Mouse (Mus musculus) CD4-positive, CD25-positive, alpha-beta regulatory T cell, adult 2 months (primary cell): ENCODE results near the gene Actg1.

Experiments used
- DNase-seq: peaks from one replicate; pipeline ENCODE4 v3.0.0-alpha.2; 2012; ENCODE audit warnings: low read depth, low spot score

Gene Actg1

GRCm38 (mm10) chr11:120310813-120311312, 37.5 kb downstream of the Actg1 start:
- DNase-seq, result peak; percentile 84

DNA sequence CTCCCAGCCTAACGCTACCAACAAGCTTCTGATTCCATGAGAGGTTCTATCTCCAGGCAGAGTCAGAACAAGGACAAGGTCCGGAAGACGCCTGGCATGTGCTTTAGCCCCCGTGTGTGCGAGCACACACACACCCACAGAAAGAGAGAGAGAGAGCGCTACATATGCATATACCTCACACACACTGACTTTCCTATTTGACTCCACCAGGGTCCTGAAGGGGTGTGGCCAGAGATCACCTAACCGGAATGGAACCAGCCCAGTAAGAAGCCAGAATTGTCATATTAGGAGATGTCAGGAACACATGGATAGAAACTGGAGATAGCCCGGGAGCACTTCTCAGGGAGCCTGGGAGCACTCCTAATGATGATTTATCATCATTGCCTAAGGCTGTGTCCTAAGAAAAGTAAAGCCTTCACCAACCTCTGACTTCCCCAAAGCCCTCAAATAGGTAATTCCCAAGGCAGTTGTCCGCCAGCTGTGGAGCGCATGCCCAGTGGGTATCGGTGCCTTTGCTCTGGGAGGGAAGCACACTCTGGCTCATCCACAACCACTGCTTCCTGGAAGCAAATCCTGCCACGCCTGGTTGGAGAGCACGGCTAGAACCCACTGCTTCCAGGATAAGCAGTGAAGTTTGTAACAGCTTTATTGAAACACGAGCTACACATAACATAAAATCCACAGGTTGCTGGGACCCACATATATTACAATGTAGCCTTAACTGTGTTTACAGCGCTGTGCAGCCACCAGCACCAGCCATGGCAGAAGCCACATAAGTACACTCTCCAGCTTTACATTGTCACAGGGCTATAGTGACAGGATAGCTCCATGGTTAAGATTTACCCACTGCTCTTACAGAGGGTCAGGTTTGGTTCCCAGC, 39.7 kb downstream of the Actg1 start:
- DNase-seq, result no peak

- peak; percentile 91 for DNase-seq
Measured at GRCm38 (mm10) chr11:120307566-120308430, 40.5 kb downstream of the Actg1 start.

GRCm38 (mm10) chr11:120307132-120307413, 41.3 kb downstream of the Actg1 start:
- DNase-seq, result no peak

DNA sequence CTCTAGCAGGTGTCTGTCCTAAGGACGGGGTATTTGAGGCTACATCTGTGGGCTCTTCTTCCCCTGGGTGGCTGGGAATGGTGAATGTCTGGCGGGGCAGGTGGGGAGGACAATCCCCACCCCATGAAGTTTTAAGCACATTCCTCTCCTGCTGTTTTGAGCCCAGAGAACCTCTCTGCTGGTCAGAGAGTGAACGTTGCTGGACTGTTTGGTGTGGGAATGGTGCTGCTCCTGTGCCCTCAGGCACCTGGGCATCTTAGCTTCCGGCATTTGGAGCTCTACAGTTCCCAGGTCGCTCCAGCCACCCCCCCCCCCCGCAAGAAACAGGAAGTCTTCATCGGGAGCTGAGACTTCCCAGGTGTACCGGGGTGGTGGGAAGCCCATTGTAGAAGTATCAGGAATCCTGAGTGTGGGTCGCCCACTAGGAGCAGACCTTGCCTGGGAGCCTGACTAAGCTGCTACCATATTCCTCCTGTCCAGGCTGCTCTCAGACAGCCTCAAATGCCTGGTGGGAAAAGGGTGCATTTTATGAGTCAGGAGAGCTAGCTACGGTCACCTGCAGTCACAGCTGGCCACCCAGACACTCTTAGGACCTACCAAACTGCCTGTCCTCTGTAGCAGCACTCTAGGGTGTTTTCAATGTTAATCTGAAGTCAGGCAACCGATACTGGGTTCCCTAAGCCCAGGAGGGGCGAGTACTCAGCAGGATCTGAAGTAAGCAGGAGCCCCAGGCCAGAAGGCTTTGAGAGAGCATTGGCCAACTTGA, 41.8 kb downstream of the Actg1 start:
- no peak for DNase-seq

DNA sequence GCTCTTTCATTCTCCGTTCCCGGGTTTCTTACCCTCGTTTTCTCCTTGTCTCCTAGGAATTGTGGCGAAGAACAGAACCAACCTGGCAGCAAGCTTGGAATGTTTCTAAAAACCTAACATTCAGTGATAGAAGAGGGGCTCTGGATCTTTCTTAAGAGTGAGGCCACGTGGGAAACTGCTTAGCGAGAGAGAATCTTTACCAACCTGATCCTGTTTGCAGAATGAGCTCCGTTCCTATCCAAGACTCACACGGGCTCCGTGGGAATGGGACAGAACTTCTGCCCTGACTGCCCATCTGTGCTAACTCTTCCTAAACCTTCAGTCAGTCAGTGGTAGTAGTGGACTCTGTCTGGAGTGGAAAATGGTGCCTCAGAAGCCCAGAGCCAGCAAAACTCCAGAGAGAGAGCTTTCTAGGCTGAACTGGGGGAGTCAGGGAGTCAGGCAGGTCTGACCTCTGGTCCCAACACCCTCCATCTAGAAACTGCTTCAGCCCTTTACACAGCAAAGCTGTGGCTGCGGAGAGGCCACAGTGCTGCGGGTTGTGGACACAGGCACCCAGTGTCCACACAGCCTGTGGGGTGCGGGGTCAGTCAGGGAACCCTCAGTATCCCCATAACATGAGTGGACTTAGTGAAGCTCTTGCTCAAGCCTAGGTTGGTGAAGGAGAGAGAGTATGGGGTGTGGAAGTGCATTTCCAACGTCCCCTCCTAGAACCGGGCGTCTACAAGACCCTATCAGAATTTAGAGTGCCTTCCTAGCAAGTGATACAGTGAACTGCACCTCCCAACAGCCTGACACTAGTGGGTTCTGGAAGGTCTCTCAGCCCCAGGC, 42.6 kb downstream of the Actg1 start:
- no peak for DNase-seq

- DNase-seq, result peak; percentile 96
Measured at GRCm38 (mm10) chr11:120304886-120305534, 43.3 kb downstream of the Actg1 start.

DNA sequence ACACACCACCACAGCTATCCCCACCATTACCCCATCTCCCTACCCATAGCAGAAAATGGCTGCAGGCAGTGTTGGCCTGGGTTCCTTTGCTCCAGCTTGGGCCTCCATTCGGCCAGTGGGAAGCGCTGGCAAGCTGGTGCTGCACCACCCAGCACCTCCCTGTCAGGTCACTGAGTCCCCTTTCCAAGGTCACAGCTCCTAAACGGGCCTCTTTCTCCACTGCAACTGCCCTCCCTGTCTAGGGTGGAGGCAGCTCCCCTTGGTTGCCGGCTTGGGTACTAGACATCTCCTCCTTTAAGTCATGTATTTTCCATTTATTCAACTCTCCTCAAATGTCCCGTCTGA, 44.0 kb downstream of the Actg1 start:
- DNase-seq, result no peak

GRCm38 (mm10) chr11:120303559-120304349, 44.6 kb downstream of the Actg1 start:
- DNase-seq, result no peak

GRCm38 (mm10) chr11:120303119-120303518, 45.2 kb downstream of the Actg1 start:
- DNase-seq, result no peak

GRCm38 (mm10) chr11:120299484-120299883, 48.9 kb downstream of the Actg1 start:
- no peak for DNase-seq

- no peak for DNase-seq
Measured at GRCm38 (mm10) chr11:120298441-120299141, 49.8 kb downstream of the Actg1 start.

DNA sequence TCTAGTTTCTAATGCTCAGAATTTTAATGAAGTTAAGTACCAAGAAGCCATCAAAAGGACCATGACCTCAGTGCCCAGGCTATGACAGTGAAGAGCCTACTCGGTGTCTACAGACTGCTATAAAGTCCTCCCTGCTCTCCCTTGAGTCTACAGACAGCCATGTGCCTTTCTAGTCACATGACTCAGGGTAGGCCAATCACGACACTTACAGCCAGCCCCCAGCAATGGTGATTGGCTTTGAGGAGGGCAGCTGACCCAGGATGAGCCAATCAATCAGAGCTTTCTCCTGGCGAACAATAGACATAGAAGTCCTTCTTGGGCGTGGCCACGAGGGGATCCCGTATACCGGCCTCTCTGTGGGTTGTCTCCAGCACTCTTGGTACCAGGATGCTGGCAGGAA, 50.6 kb downstream of the Actg1 start:
- no peak for DNase-seq

DNA sequence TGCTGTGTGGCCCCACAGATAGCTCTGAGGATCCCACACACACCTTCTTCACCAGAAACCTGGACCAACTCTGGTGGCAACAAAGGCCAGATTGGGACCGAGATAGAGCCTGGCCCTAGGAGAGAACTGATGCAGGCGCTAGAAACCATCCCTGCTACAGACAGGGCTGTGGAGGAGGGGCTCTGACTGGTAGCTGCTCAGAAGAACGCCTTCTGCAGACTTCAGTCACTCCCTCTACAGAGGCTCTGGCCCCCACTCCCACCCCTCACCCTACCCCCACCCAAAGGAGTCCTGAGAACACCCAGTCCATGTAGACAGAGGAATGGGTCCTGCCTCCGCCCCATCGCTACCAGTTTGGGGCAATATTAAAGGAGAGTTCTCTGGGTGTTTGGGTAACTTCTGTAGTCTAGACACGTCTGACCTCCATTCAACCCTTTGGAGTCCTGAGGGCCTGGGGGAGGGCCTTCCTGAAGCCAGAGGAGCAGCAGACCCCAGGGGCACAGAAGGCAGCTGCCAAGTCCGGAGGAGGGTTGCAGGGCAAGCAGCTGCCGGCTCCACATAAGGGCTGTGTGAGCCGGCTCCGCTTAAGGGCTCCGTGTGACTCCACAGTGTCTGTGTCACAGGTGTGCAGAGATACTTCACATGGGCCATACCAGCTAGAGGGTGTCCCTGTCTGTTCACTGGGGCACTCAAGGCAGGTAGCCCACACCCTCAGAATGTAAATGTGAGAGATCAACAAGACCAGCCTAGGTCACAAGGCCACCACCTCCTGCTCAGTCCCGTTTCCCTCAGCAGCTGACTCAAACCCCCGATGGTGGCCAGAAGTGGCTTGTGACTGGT, 51.8 kb downstream of the Actg1 start:
- no peak for DNase-seq
